Mouse (Mus musculus): ENCODE results near the gene Gm12184.
"Not testable (repeated sequence)": the region's sequence is repeated elsewhere in the genome, so short reads cannot be mapped to it uniquely, and the experiment has no call there.

Gm12184 gene

GRCm38 (mm10) chr11:48821299-48821698 is 5.2 kb downstream of the Gm12184 start:
- DNase-seq, result not testable (repeated sequence)

GRCm38 (mm10) chr11:48820308-48820674 is 6.2 kb downstream of the Gm12184 start:
- no peak for DNase-seq

GRCm38 (mm10) chr11:48819614-48820307 is 6.7 kb downstream of the Gm12184 start:
- DNase-seq, result no peak

- DNase-seq, result peak; percentile 87
These were observed 8.1 kb downstream of the Gm12184 start for GRCm38 (mm10) chr11:48818346-48818745.

- DNase-seq, result no peak
These were observed 8.7 kb downstream of the Gm12184 start for GRCm38 (mm10) chr11:48817794-48818193.

GRCm38 (mm10) chr11:48816800-48817665 is 9.4 kb downstream of the Gm12184 start, which contains the start of gene Trim41:
Trim41 (minus strand) TSS chr11:48817353.
- peak; percentile 99 for DNase-seq

GRCm38 (mm10) chr11:48816281-48816781 is 10.1 kb downstream of the Gm12184 start:
- peak; percentile 38 for DNase-seq

- no peak for DNase-seq
These were observed 10.6 kb downstream of the Gm12184 start for GRCm38 (mm10) chr11:48815851-48816250.

- DNase-seq, result no peak
These were observed 12.7 kb downstream of the Gm12184 start for GRCm38 (mm10) chr11:48813782-48814181.

- no peak for DNase-seq
These were observed 16.3 kb downstream of the Gm12184 start for GRCm38 (mm10) chr11:48810142-48810541.

GRCm38 (mm10) chr11:48809434-48809830 is 17.0 kb downstream of the Gm12184 start:
- DNase-seq, result no peak

- DNase-seq, result no peak
These were observed 17.6 kb downstream of the Gm12184 start for GRCm38 (mm10) chr11:48808737-48809433.

- no peak for DNase-seq
These were observed 18.2 kb downstream of the Gm12184 start for GRCm38 (mm10) chr11:48808304-48808646.

GRCm38 (mm10) chr11:48807563-48808303 is 18.7 kb downstream of the Gm12184 start:
- no peak for DNase-seq

GRCm38 (mm10) chr11:48806856-48807562 is 19.4 kb downstream of the Gm12184 start:
- DNase-seq, result no peak

- DNase-seq, result no peak
These were observed 21.5 kb downstream of the Gm12184 start for GRCm38 (mm10) chr11:48804922-48805321.

GRCm38 (mm10) chr11:48803988-48804387 is 22.5 kb downstream of the Gm12184 start:
- no peak for DNase-seq

- DNase-seq, result no peak
These were observed 24.4 kb downstream of the Gm12184 start for GRCm38 (mm10) chr11:48801831-48802772.

GRCm38 (mm10) chr11:48799921-48800701 is 26.3 kb downstream of the Gm12184 start, which contains the start of gene Rack1:
Rack1 (plus strand) TSS chr11:48800332.
- DNase-seq, result peak; percentile 93

Data from kidney, adult 18-20 months (tissue).